Mouse (Mus musculus) lung, embryonic 15.5 days (tissue): ENCODE data around the gene Gm10600. TPM values are rescaled to one million over a fixed set of nuclear protein-coding genes. Genes with fewer than 3 reads are reported as not detected.
"Not testable (repeated sequence)": the region's sequence is repeated elsewhere in the genome, so short reads cannot be mapped to it uniquely, and the experiment has no call there.

Experiments
- ATAC-seq: fragments of 200-750 bp; cut with Nextera tagmentation; 2 replicates; pipeline ENCODE4 v1.8.0; 2017; ENCODE audit warnings: moderate number of reproducible peaks, borderline replicate concordance; ENCODE audit not compliant: low FRiP score, low TSS enrichment; ENCODE audit errors: extremely low read depth
- H3K27ac ChIP-seq: fragments of 300-500 bp; sonication (generic); 2 replicates; pipeline ENCODE4 v1.5.1; 2015; ENCODE audit warnings: moderate library complexity, mild to moderate bottlenecking, inconsistent platforms
- H3K27me3 ChIP-seq: fragments of 300-500 bp; sonication (generic); 2 replicates; pipeline ENCODE4 v1.6.1; 2015; ENCODE audit warnings: inconsistent platforms
- H3K36me3 ChIP-seq: fragments of 300-500 bp; sonication (generic); 2 replicates; pipeline ENCODE4 v1.6.1; 2015; ENCODE audit warnings: inconsistent platforms
- H3K4me1 ChIP-seq: fragments of 300-500 bp; sonication (generic); 2 replicates; pipeline ENCODE4 v1.6.1; 2015; ENCODE audit warnings: inconsistent platforms
- H3K4me2 ChIP-seq: fragments of 300-500 bp; sonication (generic); 2 replicates; pipeline ENCODE4 v1.6.1; 2015; ENCODE audit warnings: inconsistent platforms, mild to moderate bottlenecking, moderate library complexity
- H3K4me3 ChIP-seq: fragments of 300-500 bp; sonication (generic); 2 replicates; pipeline ENCODE4 v1.5.1; 2015; ENCODE audit warnings: mild to moderate bottlenecking, inconsistent platforms
- H3K9ac ChIP-seq: fragments of 300-500 bp; sonication (generic); 2 replicates; pipeline ENCODE4 v1.6.1; 2015; ENCODE audit warnings: inconsistent platforms
- H3K9me3 ChIP-seq: fragments of 300-500 bp; sonication (generic); 2 replicates; pipeline ENCODE4 v1.6.1; 2016; ENCODE audit warnings: inconsistent platforms
- WGBS: fragments of 180-500 bp; shearing (Covaris S2); methylation state at CpG from one replicate; pipeline ENCODE4 v1.1.7; 2015; 5-methylcytosine and 5-hydroxymethylcytosine counted together
- polyA plus RNA-seq: library from polyadenylated mRNA; unstranded; fragments of >200 nt; fragmentation: Nextera tagmentation; extraction: Ambion mirVana; gene quantifications from 2 replicates; pipeline ENCODE4 v1.2.1, GENCODE M21; 2015

The Gm10600 gene
- polyA plus RNA-seq = not detected in 2 replicates

GRCm38 (mm10) chr4:42240339-42240738 lies at the start of gene Gm10600:
TSS of gene Gm10600 (plus strand) at chr4:42240639.
- H3K36me3 ChIP-seq, H3K4me1 ChIP-seq, H3K27me3 ChIP-seq, H3K4me3 ChIP-seq, H3K9ac ChIP-seq, H3K4me2 ChIP-seq, H3K27ac ChIP-seq, H3K9me3 ChIP-seq, ATAC-seq: not testable (repeated sequence)
- no CpG with 5 or more reads among the region's 4 CpGs for WGBS

GRCm38 (mm10) chr4:42255467-42255866 lies 15.0 kb downstream of the Gm10600 start, which contains the start of gene Ccl21b:
TSS of gene Ccl21b (plus strand) at chr4:42255767.
- ATAC-seq, H3K9me3 ChIP-seq: not testable (repeated sequence)

More at GRCm38 (mm10) chr4:42255467-42255866, 15.0 kb downstream of the Gm10600 start, which contains the start of gene Ccl21b:
- not testable (repeated sequence) for H3K4me2 ChIP-seq, H3K36me3 ChIP-seq, H3K4me3 ChIP-seq, H3K4me1 ChIP-seq, H3K27me3 ChIP-seq, H3K9ac ChIP-seq, H3K27ac ChIP-seq
- no CpG with 5 or more reads among the region's 5 CpGs for WGBS

Other genes starting within 250 kb of the Gm10600 start
- 0.09 TPM in 1 of 2 replicates, not detected in the other for gene Gm21093, start 205.9 kb upstream of the Gm10600 start, polyA plus RNA-seq
- gene Gm3893, start 149.4 kb upstream of the Gm10600 start, polyA plus RNA-seq = not detected in 2 replicates
- 11.5 TPM in 1 of 2 replicates, not detected in the other for gene Gm13304, start 125.8 kb upstream of the Gm10600 start, polyA plus RNA-seq
- gene Gm13306, start 87.2 kb upstream of the Gm10600 start, polyA plus RNA-seq = not detected in 2 replicates
- 0.54 TPM in 1 of 2 replicates, not detected in the other for gene Gm13305, start 72.0 kb upstream of the Gm10600 start, polyA plus RNA-seq
- not detected in 2 replicates for gene Ccl21b, start 15.1 kb downstream of the Gm10600 start, polyA plus RNA-seq
- gene Gm21953, start 53.6 kb downstream of the Gm10600 start, polyA plus RNA-seq = not detected in 2 replicates
- not detected in 2 replicates for gene Fam205a3, start 77.7 kb downstream of the Gm10600 start, polyA plus RNA-seq
- not detected in 2 replicates for gene Gm21586, start 198.7 kb downstream of the Gm10600 start, polyA plus RNA-seq
- gene Gm2163, start 226.1 kb downstream of the Gm10600 start, polyA plus RNA-seq = not detected in 2 replicates